Mouse (Mus musculus) forebrain, postnatal 0 days (tissue): ENCODE results near the gene Ceacam20. TPM values are rescaled to one million over a fixed set of nuclear protein-coding genes. Genes with fewer than 3 reads are reported as not detected.
"Not testable (repeated sequence)": the region's sequence is repeated elsewhere in the genome, so short reads cannot be mapped to it uniquely, and the experiment has no call there.

Experiments
- ATAC-seq: fragments of 200-750 bp; cut with Nextera tagmentation; 2 replicates; pipeline ENCODE4 v1.8.0; 2017; ENCODE audit warnings: mild to moderate bottlenecking, moderate library complexity
- DNase-seq: peaks from one replicate; pipeline ENCODE4 v3.0.0-alpha.2; 2015
- H3K27ac ChIP-seq: fragments of 300-500 bp; sonication (generic); 2 replicates; pipeline ENCODE4 v1.5.1; 2014; ENCODE audit warnings: low read depth, mild to moderate bottlenecking, antibody characterized with exemption, low read length, moderate library complexity, mixed read lengths
- H3K27me3 ChIP-seq: fragments of 300-500 bp; sonication (generic); 2 replicates; pipeline ENCODE4 v1.6.1; 2014; ENCODE audit warnings: mild to moderate bottlenecking, low read length, mixed read lengths; ENCODE audit not compliant: insufficient read depth
- H3K36me3 ChIP-seq: fragments of 300-500 bp; sonication (generic); 2 replicates; pipeline ENCODE4 v1.6.1; 2014; ENCODE audit warnings: mild to moderate bottlenecking, moderate library complexity; ENCODE audit not compliant: insufficient read depth
- H3K4me1 ChIP-seq: fragments of 300-500 bp; sonication (generic); 2 replicates; pipeline ENCODE4 v1.6.1; 2014; ENCODE audit warnings: antibody characterized with exemption; ENCODE audit not compliant: insufficient read depth
- H3K4me2 ChIP-seq: fragments of 300-500 bp; sonication (generic); 2 replicates; pipeline ENCODE4 v1.6.1; 2014; ENCODE audit warnings: low read depth, mild to moderate bottlenecking, moderate library complexity
- H3K4me3 ChIP-seq: fragments of 300-500 bp; sonication (generic); 2 replicates; pipeline ENCODE4 v1.5.1; 2014; ENCODE audit warnings: low read depth, low read length, mixed read lengths
- H3K9ac ChIP-seq: fragments of 300-500 bp; sonication (generic); 2 replicates; pipeline ENCODE4 v1.6.1; 2014; ENCODE audit warnings: mild to moderate bottlenecking
- H3K9me3 ChIP-seq: fragments of 300-500 bp; sonication (generic); 2 replicates; pipeline ENCODE4 v1.6.1; 2016; ENCODE audit warnings: low read length
- CTCF ChIP-seq: sonication (generic); IDR thresholded peaks from 2 replicates; pipeline ENCODE4 v1.5.1; 2016; ENCODE audit warnings: antibody characterized with exemption, control low read depth, low read depth
- WGBS: fragments of 180-500 bp; shearing (Covaris S2); extraction: QIAGEN DNeasy Blood & Tissue Kit; methylation state at CpG from one replicate; pipeline ENCODE4 v1.1.7; 2014; 5-methylcytosine and 5-hydroxymethylcytosine counted together
- polyA plus RNA-seq: library from polyadenylated mRNA; unstranded; fragments of >200 nt; fragmentation: Nextera tagmentation; extraction: Ambion mirVana; gene quantifications from 2 replicates; pipeline ENCODE4 v1.2.1, GENCODE M21; 2015
- total RNA-seq: library from RNA; depleted of rRNA; stranded (reverse); fragments of >200 nt; gene quantifications from 2 replicates; pipeline ENCODE4 v1.2.3, GENCODE M21; 2014; rRNA removed

Ceacam20 gene
- total and polyA plus RNA-seq, 2 experiments from 2014 or later, result not detected

- Histone ChIP-seq H3K4me1 (no peaks in the 10 kb centered on the region), H3K4me3 (no peak overlapping the region), H3K9ac (no peak overlapping the region), H3K9me3 (no peaks in the 10 kb centered on the region), H3K4me2 (no peak overlapping the region), H3K27ac (no peak overlapping the region), H3K27me3 (no peaks in the 10 kb centered on the region), H3K36me3 (no peaks in the 10 kb centered on the region)
- TF ChIP-seq CTCF, result no peak
- no peak for ATAC-seq
- DNase-seq, result no peak
- 47% methylated on average over 1 of the region's 1 CpGs for WGBS
Observed at GRCm38 (mm10) chr7:19962423-19962822, 2.8 kb upstream of the Ceacam20 start.

DNA sequence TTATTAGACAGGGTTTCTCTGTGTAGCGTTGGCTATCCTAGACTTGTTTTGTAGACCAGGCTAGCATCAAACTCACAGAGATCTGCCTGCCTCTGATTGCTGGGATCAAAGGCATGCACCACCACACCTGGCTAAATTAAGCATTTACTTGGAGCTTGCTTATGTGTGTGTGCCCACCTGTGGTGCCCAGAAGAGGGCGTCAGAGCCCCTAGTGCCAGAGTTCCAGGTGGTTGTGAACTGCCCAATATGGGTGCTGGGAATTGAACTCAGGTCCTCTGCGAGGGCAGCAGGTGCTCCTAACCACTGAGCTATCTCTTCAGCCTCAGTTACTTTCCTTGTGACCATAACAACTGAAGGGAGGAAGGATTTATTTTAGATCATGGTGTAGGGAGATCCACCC lies 3.9 kb downstream of the Ceacam20 start:
- WGBS, result 83% methylated on average over 3 of the region's 3 CpGs
- Histone ChIP-seq H3K9ac (no peak overlapping the region), H3K4me1 (no peaks in the 10 kb centered on the region), H3K9me3 (no peaks in the 10 kb centered on the region; the same call in 1 of the 2 replicates), H3K27ac (no peak overlapping the region), H3K4me3 (no peak overlapping the region), H3K36me3 (no peaks in the 10 kb centered on the region), H3K27me3 (no peaks in the 10 kb centered on the region), H3K4me2 (no peak overlapping the region)
- no peak for DNase-seq
- ATAC-seq, result no peak
- TF ChIP-seq CTCF, result no peak

- no peaks in the 10 kb centered on the region for H3K4me1 ChIP-seq
- H3K27me3 ChIP-seq, result no peaks in the 10 kb centered on the region
- no peak overlapping the region for H3K9ac ChIP-seq
- ATAC-seq (no peak), DNase-seq (no peak)
- H3K4me2 ChIP-seq, result no peak overlapping the region
- no peak for TF ChIP-seq CTCF
- H3K36me3 ChIP-seq, result no peaks in the 10 kb centered on the region
- no peak overlapping the region for H3K4me3 ChIP-seq
- WGBS, result 94% methylated on average over 4 of the region's 4 CpGs
- H3K9me3 ChIP-seq, result no peaks in the 10 kb centered on the region; the same call in 1 of the 2 replicates
- no peak overlapping the region for H3K27ac ChIP-seq
Observed at GRCm38 (mm10) chr7:19969541-19970090, 4.4 kb downstream of the Ceacam20 start.

DNA sequence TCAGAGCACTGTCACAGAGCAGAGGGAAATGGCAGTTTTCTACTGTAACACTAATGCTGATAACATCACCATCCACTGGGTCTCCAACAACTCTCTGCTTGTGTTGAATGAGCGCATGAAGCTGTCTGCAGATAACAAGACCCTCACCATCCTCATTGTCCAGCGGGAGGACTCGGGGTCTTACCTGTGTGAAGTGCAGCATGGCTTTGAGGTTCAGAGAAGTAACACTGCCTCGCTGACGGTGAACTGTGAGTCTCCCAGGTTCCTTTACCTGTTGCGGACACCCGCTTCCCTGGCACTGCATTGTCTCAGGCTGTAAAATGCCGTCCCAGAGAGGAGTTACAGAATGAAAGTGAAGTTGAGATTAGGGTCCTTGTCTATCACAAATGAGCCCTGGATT lies 5.0 kb downstream of the Ceacam20 start:
- no peak overlapping the region for H3K4me2 ChIP-seq
- H3K4me1 ChIP-seq, result no peaks in the 10 kb centered on the region
- DNase-seq, result no peak
- H3K9ac ChIP-seq, result no peak overlapping the region
- 95% methylated on average over 8 of the region's 8 CpGs for WGBS
- ATAC-seq, result no peak
- no peak for TF ChIP-seq CTCF
- H3K27me3 ChIP-seq, result no peaks in the 10 kb centered on the region
- H3K27ac ChIP-seq, result no peak overlapping the region
- H3K36me3 ChIP-seq, result no peaks in the 10 kb centered on the region
- no peak overlapping the region for H3K4me3 ChIP-seq
- no peaks in the 10 kb centered on the region; the same call in 1 of the 2 replicates for H3K9me3 ChIP-seq

DNA sequence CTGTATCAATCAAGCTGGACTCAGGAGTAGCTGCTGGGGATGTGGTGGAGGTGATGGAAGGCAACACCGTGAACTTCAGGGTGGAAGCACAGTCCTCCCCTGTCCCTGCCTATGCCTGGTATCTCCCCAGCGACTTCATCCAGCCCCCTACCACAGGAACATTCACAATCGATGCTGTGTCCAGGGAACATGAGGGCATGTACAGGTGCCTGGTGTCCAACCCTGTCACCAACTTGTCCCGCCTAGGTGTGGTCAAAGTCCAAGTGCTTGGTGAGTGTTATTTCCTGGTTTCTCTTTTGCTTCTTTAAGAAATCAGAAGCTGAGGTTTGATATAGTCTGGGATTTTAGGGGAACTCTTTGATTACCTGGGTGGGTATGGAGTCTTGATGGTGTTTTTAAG lies 6.3 kb downstream of the Ceacam20 start:
- no peak overlapping the region for H3K9ac ChIP-seq
- H3K4me1 ChIP-seq, result no peaks in the 10 kb centered on the region
- H3K36me3 ChIP-seq, result no peaks in the 10 kb centered on the region
- no peaks in the 10 kb centered on the region for H3K27me3 ChIP-seq
- H3K4me3 ChIP-seq, result no peak overlapping the region
- ATAC-seq, result no peak
- H3K9me3 ChIP-seq, result no peaks in the 10 kb centered on the region; the same call in 1 of the 2 replicates
- no peak for TF ChIP-seq CTCF
- no peak for DNase-seq
- H3K4me2 ChIP-seq, result no peak overlapping the region
- 89% methylated on average over 4 of the region's 4 CpGs for WGBS
- no peak overlapping the region for H3K27ac ChIP-seq

GRCm38 (mm10) chr7:19991165-19991564 lies 26.0 kb downstream of the Ceacam20 start, which contains the start of gene Nlrp9b:
Gene Nlrp9b, plus strand, starts transcription at chr7:19991465.
- H3K9ac ChIP-seq, H3K36me3 ChIP-seq, H3K27me3 ChIP-seq, H3K4me3 ChIP-seq, DNase-seq, H3K4me2 ChIP-seq, H3K27ac ChIP-seq, H3K4me1 ChIP-seq, ATAC-seq, H3K9me3 ChIP-seq: not testable (repeated sequence)
- 70% methylated on average over 8 of the region's 8 CpGs for WGBS

GRCm38 (mm10) chr7:19996721-19997120 lies 31.5 kb downstream of the Ceacam20 start:
- not testable (repeated sequence) for H3K4me2 ChIP-seq, ATAC-seq, H3K4me1 ChIP-seq, H3K27me3 ChIP-seq, H3K36me3 ChIP-seq, H3K4me3 ChIP-seq, H3K9me3 ChIP-seq, H3K27ac ChIP-seq, H3K9ac ChIP-seq, DNase-seq
- WGBS, result 61% methylated on average over 3 of the region's 3 CpGs

DNA sequence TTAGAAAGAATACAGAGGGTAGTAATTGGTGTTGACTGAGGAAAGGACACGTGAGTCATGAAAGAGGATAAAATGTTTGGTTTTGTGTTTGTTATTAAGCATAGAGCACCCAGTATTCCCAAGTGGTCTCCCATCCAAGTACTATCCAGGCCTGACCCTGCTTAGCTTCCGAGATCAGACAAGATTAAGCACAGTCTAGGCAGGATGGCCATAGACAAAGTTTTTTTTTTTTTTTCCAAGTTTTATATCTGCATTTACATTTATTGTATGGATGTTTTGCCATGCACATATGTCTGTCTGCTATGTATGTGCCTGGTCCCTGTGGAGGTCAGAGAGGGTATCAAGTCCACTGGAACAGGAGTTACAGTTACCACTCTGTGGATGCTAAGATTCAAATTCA lies 44.8 kb downstream of the Ceacam20 start:
- H3K36me3 ChIP-seq, result no peaks in the 10 kb centered on the region
- H3K4me3 ChIP-seq, result no peak overlapping the region
- no peak for DNase-seq
- whole genome bisulfite sequencing, result 73% methylated on average over 2 of the region's 2 CpGs
- no peak for ATAC-seq
- TF ChIP-seq CTCF, result no peak
- H3K9ac ChIP-seq, result no peak overlapping the region
- H3K4me1 ChIP-seq, result no peaks in the 10 kb centered on the region
- no peaks in the 10 kb centered on the region for H3K9me3 ChIP-seq
- H3K27ac ChIP-seq, result no peak overlapping the region
- no peaks in the 10 kb centered on the region for H3K27me3 ChIP-seq
- no peak overlapping the region for H3K4me2 ChIP-seq

Other genes with a start within 250 kb of the Ceacam20 start
- 98.9 and 113 TPM in 2 replicates for gene Tomm40, start 250.0 kb upstream of the Ceacam20 start, total RNA-seq
- gene Tomm40, start 250.0 kb upstream of the Ceacam20 start, polyA plus RNA-seq, result 146 and 147 TPM in 2 replicates
- 44.2 and 44.7 TPM in 2 replicates for gene Nectin2, start 214.9 kb upstream of the Ceacam20 start, total RNA-seq
- 47.2 and 48.7 TPM in 2 replicates for gene Nectin2, start 214.9 kb upstream of the Ceacam20 start, polyA plus RNA-seq
- gene Bcam, start 194.4 kb upstream of the Ceacam20 start, total RNA-seq, result 12.2 and 19.5 TPM in 2 replicates
- 10.9 and 12.7 TPM in 2 replicates for gene Bcam, start 194.4 kb upstream of the Ceacam20 start, polyA plus RNA-seq
- gene Cblc, start 168.6 kb upstream of the Ceacam20 start, total RNA-seq, result 0.38 and 1.1 TPM in 2 replicates
- gene Cblc, start 168.6 kb upstream of the Ceacam20 start, polyA plus RNA-seq, result 0.67 and 0.84 TPM in 2 replicates
- 0.43 and 0.77 TPM in 2 replicates for gene Bcl3, start 142.6 kb upstream of the Ceacam20 start, total RNA-seq
- gene Bcl3, start 142.6 kb upstream of the Ceacam20 start, polyA plus RNA-seq, result 0.28 and 0.86 TPM in 2 replicates
- gene Gm19345, start 113.4 kb upstream of the Ceacam20 start, total RNA-seq, result 32.4 and 33.3 TPM in 2 replicates
- 14.6 and 16.4 TPM in 2 replicates for gene Gm19345, start 113.4 kb upstream of the Ceacam20 start, polyA plus RNA-seq
- not detected in 2 replicates for gene Ceacam16, start 104.1 kb upstream of the Ceacam20 start, total RNA-seq
- gene Ceacam16, start 104.1 kb upstream of the Ceacam20 start, polyA plus RNA-seq, result 0.53 and 0.84 TPM in 2 replicates
- not detected in 2 replicates for gene Ceacam19, start 77.4 kb upstream of the Ceacam20 start, total RNA-seq
- gene Ceacam19, start 77.4 kb upstream of the Ceacam20 start, polyA plus RNA-seq, result not detected in 2 replicates
- 12.0 and 12.8 TPM in 2 replicates for gene Pvr, start 44.3 kb upstream of the Ceacam20 start, total RNA-seq
- gene Pvr, start 44.3 kb upstream of the Ceacam20 start, polyA plus RNA-seq, result 4.2 and 6.1 TPM in 2 replicates
- not detected in 2 replicates for gene Igsf23, start 14.7 kb upstream of the Ceacam20 start, total RNA-seq
- not detected in 2 replicates for gene Igsf23, start 14.7 kb upstream of the Ceacam20 start, polyA plus RNA-seq
- not detected in 2 replicates for gene Nlrp9b, start 26.1 kb downstream of the Ceacam20 start, total RNA-seq
- not detected in 2 replicates for gene Nlrp9b, start 26.1 kb downstream of the Ceacam20 start, polyA plus RNA-seq
- gene Vmn1r91, start 134.3 kb downstream of the Ceacam20 start, total RNA-seq, result not detected in 2 replicates
- not detected in 2 replicates for gene Vmn1r91, start 134.3 kb downstream of the Ceacam20 start, polyA plus RNA-seq
- not detected in 2 replicates for gene Gm16442, start 157.2 kb downstream of the Ceacam20 start, total RNA-seq
- gene Gm16442, start 157.2 kb downstream of the Ceacam20 start, polyA plus RNA-seq, result not detected in 2 replicates
- not detected in 2 replicates for gene Vmn1r93, start 173.7 kb downstream of the Ceacam20 start, total RNA-seq
- not detected in 2 replicates for gene Vmn1r93, start 173.7 kb downstream of the Ceacam20 start, polyA plus RNA-seq
- not detected in 2 replicates for gene Vmn1r94, start 203.0 kb downstream of the Ceacam20 start, total RNA-seq
- not detected in 2 replicates for gene Vmn1r94, start 203.0 kb downstream of the Ceacam20 start, polyA plus RNA-seq
- not detected in 2 replicates for gene Vmn1r95, start 228.3 kb downstream of the Ceacam20 start, total RNA-seq
- gene Vmn1r95, start 228.3 kb downstream of the Ceacam20 start, polyA plus RNA-seq, result not detected in 2 replicates
- not detected in 2 replicates for gene Gm6164, start 240.2 kb downstream of the Ceacam20 start, total RNA-seq
- not detected in 2 replicates for gene Gm6164, start 240.2 kb downstream of the Ceacam20 start, polyA plus RNA-seq